Mouse (Mus musculus): ENCODE measurements around the gene Fry. TPM values are rescaled to one million over a fixed set of nuclear protein-coding genes. Genes with fewer than 3 reads are reported as not detected.
"Not testable (repeated sequence)": the region's sequence is repeated elsewhere in the genome, so short reads cannot be mapped to it uniquely, and the experiment has no call there.

The Fry gene
- polyA plus RNA-seq, 1 experiment from 2014 or later = 18.2 TPM

DNA sequence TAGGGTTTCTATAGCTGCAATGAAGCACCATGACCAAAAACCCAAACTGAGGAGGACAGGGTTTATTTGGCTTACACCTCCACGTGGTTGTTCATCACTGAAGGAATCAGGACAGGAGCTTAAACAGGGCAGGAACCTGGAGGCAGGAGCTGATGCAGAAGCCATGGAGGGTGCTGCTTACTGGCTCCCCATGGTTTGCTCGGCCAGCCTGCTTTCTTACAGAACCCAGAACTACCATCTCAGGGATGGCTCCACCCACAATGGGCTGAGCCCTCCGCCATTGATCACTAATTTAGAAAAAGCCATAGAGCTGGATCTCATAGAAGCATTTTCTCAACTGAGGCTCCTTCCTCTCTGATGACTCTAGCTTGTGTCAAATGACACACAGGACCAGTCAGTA, 346.3 kb downstream of the Fry start:
- no peaks in the 10 kb centered on the region; the same call in 1 of the 2 replicates for H3K9me3 ChIP-seq

DNA sequence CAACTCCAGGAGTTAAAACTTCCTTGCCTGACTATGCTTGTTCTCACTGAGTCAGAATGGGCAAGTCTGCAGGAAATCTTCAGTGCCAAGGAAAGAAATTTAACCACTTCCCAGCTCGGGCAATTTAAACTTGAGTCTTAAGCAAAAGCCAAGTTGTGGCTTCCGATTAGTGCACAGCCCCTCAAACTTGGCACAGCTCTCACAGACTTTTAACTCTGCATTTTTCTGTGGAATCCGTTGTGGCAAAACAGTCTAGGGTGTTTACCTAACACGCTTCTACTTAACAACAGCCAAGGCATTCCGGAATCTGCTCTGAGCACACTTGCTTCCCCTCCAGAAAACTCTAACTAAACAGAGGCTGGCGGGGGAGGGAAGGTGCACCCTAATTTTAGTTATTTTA, 346.8 kb downstream of the Fry start:
- no peak overlapping the region for H3K27ac ChIP-seq
- 91% methylated on average over 6 of the region's 6 CpGs for WGBS
- no peak for ATAC-seq (ENCODE audit: low FRiP score)
- no peak overlapping the region for H3K4me3 ChIP-seq (replicated peaks)
- H3K27me3 ChIP-seq = no peaks in the 10 kb centered on the region
- H3K9ac ChIP-seq = no peak overlapping the region
- H3K4me2 ChIP-seq = no peak overlapping the region
- no peaks in the 10 kb centered on the region for H3K4me1 ChIP-seq
- H3K36me3 ChIP-seq (replicated peaks) = no peaks in the 10 kb centered on the region; the same call in 1 of the 2 replicates
- no peaks in the 10 kb centered on the region for H3K9me3 ChIP-seq

More for the DNA sequence above, 346.3 kb downstream of the Fry start:
- Histone ChIP-seq H3K4me1 (no peaks in the 10 kb centered on the region), H3K4me2 (no peak overlapping the region), H3K9ac (no peak overlapping the region), H3K4me3 (replicated peaks) (no peak overlapping the region), H3K36me3 (replicated peaks) (peaks cover 2% of the 10 kb centered on the region), H3K27ac (no peak overlapping the region), H3K27me3 (no peaks in the 10 kb centered on the region)
- 67% methylated on average over 3 of the region's 3 CpGs for WGBS
- no peak for ATAC-seq (ENCODE audit: low FRiP score)

DNA sequence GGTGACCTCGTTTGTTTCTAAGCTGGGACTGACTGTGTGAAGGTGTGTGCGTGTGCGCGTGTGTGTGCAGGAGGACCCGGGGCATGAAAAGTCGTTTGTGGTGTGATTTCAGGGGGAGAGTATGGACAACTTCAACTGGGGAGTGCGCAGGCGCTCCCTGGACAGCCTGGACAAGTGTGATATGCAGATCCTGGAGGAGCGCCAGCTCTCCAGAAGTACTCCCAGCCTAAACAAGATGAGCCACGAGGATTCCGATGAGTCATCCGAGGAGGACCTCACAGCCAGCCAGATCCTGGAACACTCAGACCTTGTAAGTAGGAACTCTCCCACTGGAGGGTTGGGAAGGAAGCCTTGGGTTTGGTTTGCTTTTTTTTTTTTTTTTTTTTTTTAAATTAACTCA, 347.7 kb downstream of the Fry start:
- H3K27me3 ChIP-seq = no peaks in the 10 kb centered on the region
- H3K27ac ChIP-seq = no peak overlapping the region
- H3K9me3 ChIP-seq = no peaks in the 10 kb centered on the region
- H3K36me3 ChIP-seq (replicated peaks) = no peaks in the 10 kb centered on the region; the same call in 1 of the 2 replicates
- WGBS = 87% methylated on average over 12 of the region's 12 CpGs
- no peak for ATAC-seq (ENCODE audit: low FRiP score)
- H3K4me1 ChIP-seq = no peaks in the 10 kb centered on the region
- no peak overlapping the region for H3K4me2 ChIP-seq
- no peak overlapping the region for H3K9ac ChIP-seq
- H3K4me3 ChIP-seq (replicated peaks) = no peak overlapping the region

DNA sequence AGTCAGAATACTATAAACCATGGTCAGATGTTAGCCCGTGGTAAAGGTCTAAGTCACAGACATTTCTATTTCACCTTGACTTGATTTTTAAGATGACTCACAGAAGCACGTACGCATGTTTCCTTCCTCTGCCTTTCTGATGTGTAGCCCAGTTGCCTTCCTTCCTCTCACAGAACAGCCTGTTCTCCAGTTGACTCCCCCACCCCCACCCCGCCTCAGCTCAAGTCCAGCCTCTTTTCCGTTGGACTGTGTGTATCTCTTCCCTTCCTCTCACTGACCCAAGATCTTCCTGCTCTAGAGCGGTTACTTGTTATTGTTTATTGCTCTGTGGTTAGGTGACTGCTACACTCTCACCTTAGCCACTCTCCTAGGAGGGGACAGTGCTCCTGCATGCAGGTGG, 350.0 kb downstream of the Fry start:
- H3K4me2 ChIP-seq = no peak overlapping the region

GRCm38 (mm10) chr5:150477364-150477763, 358.9 kb downstream of the Fry start:
- no peak for ATAC-seq (ENCODE audit: low FRiP score)
- no peaks in the 10 kb centered on the region for H3K9me3 ChIP-seq
- no peak overlapping the region for H3K9ac ChIP-seq
- no peaks in the 10 kb centered on the region for H3K27me3 ChIP-seq
- H3K4me2 ChIP-seq = no peak overlapping the region
- no peaks in the 10 kb centered on the region for H3K4me1 ChIP-seq
- H3K4me3 ChIP-seq (replicated peaks) = no peak overlapping the region
- no peaks in the 10 kb centered on the region for H3K36me3 ChIP-seq (replicated peaks)
- WGBS = 81% methylated on average over 4 of the region's 4 CpGs
- no peak overlapping the region for H3K27ac ChIP-seq

More for the DNA sequence above, 350.0 kb downstream of the Fry start:
- 76% methylated on average over 6 of the region's 6 CpGs for WGBS
- no peak for ATAC-seq (ENCODE audit: low FRiP score)
- no peak overlapping the region for H3K27ac ChIP-seq
- no peak overlapping the region for H3K4me3 ChIP-seq (replicated peaks)
- H3K27me3 ChIP-seq = no peaks in the 10 kb centered on the region
- H3K9me3 ChIP-seq = no peaks in the 10 kb centered on the region
- H3K4me1 ChIP-seq = no peaks in the 10 kb centered on the region
- peaks cover 3% of the 10 kb centered on the region; the same call in 1 of the 2 replicates for H3K36me3 ChIP-seq (replicated peaks)
- no peak overlapping the region for H3K9ac ChIP-seq

DNA sequence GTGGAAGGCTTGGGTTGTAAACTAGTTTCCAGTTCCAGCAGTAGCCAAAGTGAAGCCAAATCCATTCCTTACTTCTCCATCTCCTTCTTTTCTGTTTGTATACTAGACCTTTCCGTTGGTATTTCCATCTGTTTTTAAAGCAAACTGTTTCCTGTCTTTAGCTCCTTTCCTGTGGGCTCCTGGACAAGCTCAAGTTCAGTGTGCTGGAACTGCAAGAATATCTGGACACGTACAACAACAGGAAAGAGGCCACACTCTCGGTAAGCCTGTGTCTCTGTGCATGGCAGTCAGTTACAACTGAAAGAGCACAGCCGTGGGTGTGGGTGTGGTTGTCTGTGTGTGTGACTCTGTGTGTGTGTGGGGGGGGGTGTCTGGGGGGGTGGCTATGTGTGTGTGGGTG, 360.2 kb downstream of the Fry start:
- H3K27ac ChIP-seq = no peak overlapping the region
- no peaks in the 10 kb centered on the region for H3K4me1 ChIP-seq
- H3K9ac ChIP-seq = no peak overlapping the region
- H3K9me3 ChIP-seq = no peaks in the 10 kb centered on the region
- H3K4me2 ChIP-seq = no peak overlapping the region
- WGBS = 88% methylated on average over 4 of the region's 4 CpGs
- H3K36me3 ChIP-seq (replicated peaks) = 0 out of 2 replicates have a peak, but pooled peaks cover 6% of the 10 kb centered on the region
- H3K4me3 ChIP-seq (replicated peaks) = no peak overlapping the region
- no peaks in the 10 kb centered on the region for H3K27me3 ChIP-seq
- ATAC-seq (ENCODE audit: low FRiP score) = no peak

DNA sequence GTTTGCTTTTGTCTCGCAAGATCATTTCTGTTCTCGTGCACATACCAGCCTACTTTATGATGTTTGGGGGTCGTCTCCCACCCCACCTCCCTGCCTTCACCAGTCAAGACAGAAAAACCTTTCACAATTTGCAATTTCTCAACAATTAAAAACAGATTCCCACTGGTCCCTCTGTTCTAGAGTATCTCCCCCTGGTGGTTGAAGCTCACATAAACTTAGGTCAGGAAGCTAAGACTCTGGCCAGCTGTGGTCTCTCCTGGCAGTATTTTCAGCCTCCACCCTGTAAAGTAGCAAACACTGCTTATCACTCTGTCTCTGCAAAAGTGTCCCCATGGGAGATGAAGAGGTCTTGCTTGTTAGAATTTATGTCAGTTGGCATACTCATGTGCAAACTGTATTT, 366.8 kb downstream of the Fry start:
- no peak for ATAC-seq (ENCODE audit: low FRiP score)
- Histone ChIP-seq H3K4me1 (no peaks in the 10 kb centered on the region), H3K4me3 (replicated peaks) (no peak overlapping the region), H3K27me3 (no peaks in the 10 kb centered on the region), H3K36me3 (replicated peaks) (0 out of 2 replicates have a peak, but pooled peaks cover 6% of the 10 kb centered on the region), H3K9me3 (no peaks in the 10 kb centered on the region), H3K4me2 (no peak overlapping the region), H3K9ac (no peak overlapping the region), H3K27ac (no peak overlapping the region)
- 73% methylated on average over 3 of the region's 3 CpGs for WGBS

GRCm38 (mm10) chr5:150490285-150490684, 371.8 kb downstream of the Fry start:
- H3K4me2 ChIP-seq = no peak overlapping the region
- no peak for ATAC-seq (ENCODE audit: low FRiP score)
- no peak overlapping the region for H3K9ac ChIP-seq
- H3K27me3 ChIP-seq = no peaks in the 10 kb centered on the region
- H3K36me3 ChIP-seq (replicated peaks) = no peaks in the 10 kb centered on the region
- no peaks in the 10 kb centered on the region for H3K9me3 ChIP-seq
- no peak overlapping the region for H3K4me3 ChIP-seq (replicated peaks)
- no peak overlapping the region for H3K27ac ChIP-seq
- WGBS = 93% methylated on average over 3 of the region's 3 CpGs
- no peaks in the 10 kb centered on the region for H3K4me1 ChIP-seq

- no peak overlapping the region for H3K9ac ChIP-seq
- H3K27ac ChIP-seq = no peak overlapping the region
- H3K4me2 ChIP-seq = no peak overlapping the region
- no peaks in the 10 kb centered on the region for H3K27me3 ChIP-seq
- H3K4me1 ChIP-seq = no peaks in the 10 kb centered on the region
- H3K9me3 ChIP-seq = no peaks in the 10 kb centered on the region
- 78% methylated on average over 8 of the region's 8 CpGs for WGBS
- no peak for ATAC-seq (ENCODE audit: low FRiP score)
- H3K4me3 ChIP-seq (replicated peaks) = no peak overlapping the region
- H3K36me3 ChIP-seq (replicated peaks) = 0 out of 2 replicates have a peak, but pooled peaks cover 3% of the 10 kb centered on the region
Measured at GRCm38 (mm10) chr5:150490821-150491220, 372.4 kb downstream of the Fry start.

DNA sequence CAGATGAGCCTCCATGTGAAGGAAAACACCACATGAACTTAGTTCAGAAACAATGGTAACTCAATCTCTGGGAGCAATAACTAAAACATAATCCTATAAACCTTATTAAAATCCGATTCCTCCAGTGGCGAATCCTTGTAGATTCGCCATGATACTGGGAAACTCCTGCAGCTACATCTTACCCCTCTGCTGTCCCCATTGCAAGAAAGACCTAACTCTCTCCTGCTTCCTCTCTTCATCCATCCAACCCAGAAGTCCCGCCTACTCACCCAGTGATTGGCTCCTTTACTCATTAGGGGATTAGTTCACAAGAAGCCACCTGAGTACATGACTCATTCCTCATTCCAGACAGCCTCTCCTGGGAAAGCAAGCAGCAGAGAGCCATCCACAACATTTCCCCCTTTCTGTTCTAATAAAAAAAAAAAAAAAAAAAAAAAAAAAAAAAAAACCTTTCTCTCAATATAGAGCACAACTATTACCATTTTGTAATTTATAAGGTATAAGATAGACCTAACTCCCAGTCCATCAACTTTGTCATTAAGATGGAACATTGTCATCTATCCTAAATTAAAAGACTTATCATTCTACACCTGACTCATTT, 373.2 kb downstream of the Fry start:
- not testable (repeated sequence) for H3K9ac ChIP-seq; H3K27me3 ChIP-seq; H3K4me3 ChIP-seq (replicated peaks); H3K36me3 ChIP-seq (replicated peaks); H3K4me1 ChIP-seq; ATAC-seq (ENCODE audit: low FRiP score); H3K4me2 ChIP-seq; H3K9me3 ChIP-seq; H3K27ac ChIP-seq
- WGBS = 95% methylated on average over 4 of the region's 4 CpGs

- Histone ChIP-seq H3K27ac (no peak overlapping the region), H3K4me1 (no peaks in the 10 kb centered on the region), H3K9ac (no peak overlapping the region), H3K36me3 (replicated peaks) (0 out of 2 replicates have a peak, but pooled peaks cover 4% of the 10 kb centered on the region), H3K9me3 (no peaks in the 10 kb centered on the region), H3K27me3 (no peaks in the 10 kb centered on the region), H3K4me2 (no peak overlapping the region), H3K4me3 (replicated peaks) (no peak overlapping the region)
- WGBS = 50% methylated on average over 6 of the region's 6 CpGs
- no peak for ATAC-seq (ENCODE audit: low FRiP score)
Measured at GRCm38 (mm10) chr5:150495792-150496191, 377.3 kb downstream of the Fry start.

- H3K9ac ChIP-seq = no peak overlapping the region
- H3K36me3 ChIP-seq (replicated peaks) = no peaks in the 10 kb centered on the region
- H3K4me1 ChIP-seq = no peaks in the 10 kb centered on the region
- no peak for ATAC-seq (ENCODE audit: low FRiP score)
- no peaks in the 10 kb centered on the region for H3K9me3 ChIP-seq
- no peak overlapping the region for H3K4me3 ChIP-seq (replicated peaks)
- H3K4me2 ChIP-seq = no peak overlapping the region
- H3K27me3 ChIP-seq = no peaks in the 10 kb centered on the region
- no peak overlapping the region for H3K27ac ChIP-seq
- WGBS = 88% methylated on average over 6 of the region's 6 CpGs
Measured at GRCm38 (mm10) chr5:150510451-150511225, 392.2 kb downstream of the Fry start.

- Histone ChIP-seq H3K27me3 (0 out of 2 replicates have a peak, but pooled peaks cover 5% of the 10 kb centered on the region), H3K36me3 (replicated peaks) (no peaks in the 10 kb centered on the region), H3K9ac (no peak overlapping the region), H3K27ac (no peak overlapping the region), H3K9me3 (no peaks in the 10 kb centered on the region), H3K4me1 (no peaks in the 10 kb centered on the region), H3K4me2 (no peak overlapping the region), H3K4me3 (replicated peaks) (no peak overlapping the region)
- WGBS = 83% methylated on average over 4 of the region's 4 CpGs
- no peak for ATAC-seq (ENCODE audit: low FRiP score)
Measured at GRCm38 (mm10) chr5:150513264-150513663, 394.8 kb downstream of the Fry start.
